Mouse (Mus musculus) midbrain, postnatal 0 days (tissue): ENCODE measurements around the gene Kcnq4. TPM values are rescaled to one million over a fixed set of nuclear protein-coding genes. Genes with fewer than 3 reads are reported as not detected.

Experiments
- ATAC-seq: fragments of 200-750 bp; cut with Nextera tagmentation; 2 replicates; pipeline ENCODE4 v1.8.0; 2017; ENCODE audit warnings: moderate number of reproducible peaks, mild to moderate bottlenecking, moderate TSS enrichment, moderate library complexity; ENCODE audit not compliant: low FRiP score
- DNase-seq: peaks from one replicate; pipeline ENCODE4 v3.0.0-alpha.2; 2015; ENCODE audit warnings: low spot score
- H3K27ac ChIP-seq: fragments of 300-500 bp; sonication (generic); 2 replicates; pipeline ENCODE4 v1.5.1; 2014; ENCODE audit warnings: low read depth, mild to moderate bottlenecking, low read length, mixed read lengths
- H3K27me3 ChIP-seq: fragments of 300-500 bp; sonication (generic); 2 replicates; pipeline ENCODE4 v1.6.1; 2014; ENCODE audit warnings: low read length, control low read depth, mixed read lengths; ENCODE audit not compliant: insufficient read depth
- H3K36me3 ChIP-seq: fragments of 300-500 bp; sonication (generic); 2 replicates; pipeline ENCODE4 v1.6.1; 2014; ENCODE audit warnings: low read length, control low read depth, mixed read lengths; ENCODE audit not compliant: insufficient read depth
- H3K4me1 ChIP-seq: fragments of 300-500 bp; sonication (generic); 2 replicates; pipeline ENCODE4 v1.6.1; 2014; ENCODE audit warnings: mild to moderate bottlenecking, control low read depth, antibody characterized with exemption, low read length, mixed read lengths; ENCODE audit not compliant: insufficient read depth
- H3K4me2 ChIP-seq: fragments of 300-500 bp; sonication (generic); 2 replicates; pipeline ENCODE4 v1.6.1; 2014; ENCODE audit warnings: low read depth, mild to moderate bottlenecking, low read length, mixed read lengths; ENCODE audit not compliant: poor library complexity, severe bottlenecking
- H3K4me3 ChIP-seq: fragments of 300-500 bp; sonication (generic); 2 replicates; pipeline ENCODE4 v1.5.1; 2014; ENCODE audit warnings: low read depth, mild to moderate bottlenecking, low read length, moderate library complexity
- H3K9ac ChIP-seq: fragments of 300-500 bp; sonication (generic); replicated peaks from 2 replicates; pipeline ENCODE4 v1.6.1; 2014; ENCODE audit warnings: mild to moderate bottlenecking, low read length, moderate library complexity, mixed read lengths; ENCODE audit not compliant: poor library complexity, severe bottlenecking
- H3K9me3 ChIP-seq: fragments of 300-500 bp; sonication (generic); 2 replicates; pipeline ENCODE4 v1.6.1; 2016; ENCODE audit warnings: low read length, control low read depth
- CTCF ChIP-seq: IDR thresholded peaks from 2 replicates; pipeline ENCODE4 v1.5.1; 2016; ENCODE audit warnings: antibody characterized with exemption, mild to moderate bottlenecking
- WGBS: fragments of 180-500 bp; shearing (Covaris S2); extraction: QIAGEN DNeasy Blood & Tissue Kit; methylation state at CpG from one replicate; pipeline ENCODE4 v1.1.7; 2014; 5-methylcytosine and 5-hydroxymethylcytosine counted together
- polyA plus RNA-seq: library from polyadenylated mRNA; unstranded; fragments of >200 nt; fragmentation: Nextera tagmentation; extraction: Ambion mirVana; gene quantifications from 2 replicates; pipeline ENCODE4 v1.2.1, GENCODE M21; 2015
- total RNA-seq: library from RNA; depleted of rRNA; stranded (reverse); fragments of >200 nt; gene quantifications from 2 replicates; pipeline ENCODE4 v1.2.3, GENCODE M21; 2014

Gene Kcnq4
- total and polyA plus RNA-seq, 2 experiments from 2014 or later, result 4.2 to 9.8 TPM

DNA sequence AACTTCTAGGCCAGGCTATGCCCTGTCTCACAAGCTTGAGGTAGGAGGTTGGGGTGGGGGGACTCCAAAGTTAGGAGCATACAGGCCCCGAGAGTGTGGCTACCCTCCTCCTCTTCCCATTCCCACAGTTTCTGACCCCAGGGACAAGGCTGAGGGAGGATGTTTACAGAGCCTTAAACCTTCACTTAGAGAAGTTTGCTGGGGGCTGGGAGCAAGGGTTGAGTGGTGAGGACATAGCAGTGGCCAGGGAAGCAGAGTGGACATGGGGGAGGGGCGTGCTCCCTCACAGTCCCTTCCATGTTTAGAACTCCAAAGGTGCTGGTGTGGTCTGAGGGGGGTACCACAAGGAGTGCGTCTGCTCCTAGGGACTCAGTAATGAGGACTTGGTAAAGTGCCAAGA lies 4.8 kb downstream of the Kcnq4 start:
- Histone ChIP-seq H3K4me3 (no peak overlapping the region), H3K27ac (no peak overlapping the region), H3K9ac (no peak overlapping the region), H3K36me3 (no peaks in the 10 kb centered on the region), H3K4me2 (no peak overlapping the region), H3K27me3 (peaks cover 9% of the 10 kb centered on the region), H3K9me3 (no peaks in the 10 kb centered on the region), H3K4me1 (no peaks in the 10 kb centered on the region)
- DNase-seq (no peak), ATAC-seq (no peak)
- no peak for TF ChIP-seq CTCF
- 76% methylated on average over 3 of the region's 3 CpGs for WGBS

DNA sequence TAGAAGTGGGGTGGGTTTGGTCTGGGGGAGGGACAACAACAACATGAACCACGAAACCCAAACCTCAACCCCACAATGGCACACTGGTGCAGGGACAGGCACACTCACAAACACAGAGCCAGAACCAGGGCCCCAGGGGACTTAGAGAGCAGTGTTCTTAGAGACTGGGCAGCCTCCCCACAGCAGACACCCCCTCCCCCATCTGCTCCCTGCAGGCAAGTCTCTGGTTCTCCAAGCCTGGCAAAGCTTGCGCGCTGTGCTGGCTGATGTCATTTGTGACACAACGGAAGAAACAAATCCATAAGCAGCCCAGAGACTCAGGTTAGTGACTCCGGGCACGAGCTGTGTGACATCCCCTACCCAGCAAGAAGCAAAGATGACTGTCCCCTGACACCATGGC lies 7.1 kb downstream of the Kcnq4 start:
- Histone ChIP-seq H3K9me3 (no peaks in the 10 kb centered on the region), H3K4me2 (no peak overlapping the region), H3K4me1 (no peaks in the 10 kb centered on the region), H3K4me3 (no peak overlapping the region), H3K27me3 (0 out of 2 replicates have a peak, but pooled peaks cover 3% of the 10 kb centered on the region), H3K9ac (no peak overlapping the region), H3K36me3 (no peaks in the 10 kb centered on the region), H3K27ac (no peak overlapping the region)
- no peak for TF ChIP-seq CTCF
- ATAC-seq (no peak), DNase-seq (peak; percentile 36)
- WGBS, result 67% methylated on average over 6 of the region's 6 CpGs

DNA sequence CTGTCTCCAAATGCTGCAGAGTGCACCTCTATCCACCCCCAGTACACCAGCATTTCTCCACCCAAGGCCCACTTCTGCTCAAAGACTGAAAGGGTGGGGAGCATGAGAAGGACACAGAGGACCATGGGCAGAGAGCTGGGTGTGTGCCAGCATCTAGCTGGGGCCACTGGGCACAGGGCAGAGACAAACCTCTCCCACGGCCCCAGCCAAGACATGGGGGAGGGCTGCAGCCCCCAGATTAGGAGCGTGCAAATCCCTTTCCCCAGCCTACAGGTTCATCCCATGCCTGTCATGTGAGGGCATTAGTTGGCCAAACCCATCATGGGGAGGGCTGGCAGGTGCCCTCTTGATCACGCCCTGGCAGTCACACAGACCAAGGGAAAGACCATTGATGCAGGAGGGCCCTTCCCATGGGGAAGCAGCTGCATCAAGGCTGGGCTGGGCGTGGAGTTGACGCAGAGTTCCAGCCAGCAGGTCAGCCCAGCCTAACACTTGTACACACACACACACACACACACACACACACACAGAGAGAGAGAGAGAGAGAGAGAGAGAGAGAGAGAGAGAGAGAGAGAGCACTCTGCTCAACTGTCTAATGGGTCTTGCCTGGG lies 14.3 kb downstream of the Kcnq4 start:
- ATAC-seq (peak; percentile 53), DNase-seq (peak; percentile 26)
- no peak for TF ChIP-seq CTCF
- H3K9ac ChIP-seq, result no peak overlapping the region
- peaks cover 12% of the 10 kb centered on the region; the same call in 1 of the 2 replicates for H3K27me3 ChIP-seq
- no peak overlapping the region for H3K27ac ChIP-seq
- H3K9me3 ChIP-seq, result no peaks in the 10 kb centered on the region
- H3K4me3 ChIP-seq, result no peak overlapping the region
- H3K4me2 ChIP-seq, result no peak overlapping the region
- H3K36me3 ChIP-seq, result no peaks in the 10 kb centered on the region
- H3K4me1 ChIP-seq, result no peaks in the 10 kb centered on the region
- WGBS, result 53% methylated on average over 5 of the region's 5 CpGs

DNA sequence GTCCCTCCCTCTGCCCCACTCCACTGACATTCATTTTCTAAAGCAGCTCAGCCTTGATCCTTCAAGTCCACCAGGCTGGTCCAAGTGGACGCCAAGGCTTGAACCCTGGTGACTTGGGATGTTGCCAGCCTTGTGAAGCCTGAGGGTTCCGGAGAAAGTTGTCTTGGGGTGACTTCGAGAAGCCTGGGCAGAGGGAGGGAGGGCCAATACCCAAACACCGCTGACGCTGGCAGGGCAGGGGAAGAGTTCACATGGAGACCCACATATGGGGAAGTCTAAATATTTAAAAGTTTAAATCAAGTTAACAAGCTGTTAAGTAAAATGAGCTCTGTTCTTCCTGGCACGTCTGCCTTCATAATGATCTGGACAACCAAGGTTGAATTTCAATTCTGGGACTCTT lies 15.7 kb downstream of the Kcnq4 start:
- H3K4me1 ChIP-seq, result no peaks in the 10 kb centered on the region
- no peaks in the 10 kb centered on the region for H3K9me3 ChIP-seq
- H3K36me3 ChIP-seq, result no peaks in the 10 kb centered on the region
- H3K9ac ChIP-seq, result no peak overlapping the region
- TF ChIP-seq CTCF, result no peak
- no peak for ATAC-seq
- H3K27me3 ChIP-seq, result peaks cover 12% of the 10 kb centered on the region; the same call in 1 of the 2 replicates
- H3K4me2 ChIP-seq, result no peak overlapping the region
- WGBS, result 90% methylated on average over 6 of the region's 6 CpGs
- H3K27ac ChIP-seq, result no peak overlapping the region
- H3K4me3 ChIP-seq, result no peak overlapping the region
- no peak for DNase-seq

DNA sequence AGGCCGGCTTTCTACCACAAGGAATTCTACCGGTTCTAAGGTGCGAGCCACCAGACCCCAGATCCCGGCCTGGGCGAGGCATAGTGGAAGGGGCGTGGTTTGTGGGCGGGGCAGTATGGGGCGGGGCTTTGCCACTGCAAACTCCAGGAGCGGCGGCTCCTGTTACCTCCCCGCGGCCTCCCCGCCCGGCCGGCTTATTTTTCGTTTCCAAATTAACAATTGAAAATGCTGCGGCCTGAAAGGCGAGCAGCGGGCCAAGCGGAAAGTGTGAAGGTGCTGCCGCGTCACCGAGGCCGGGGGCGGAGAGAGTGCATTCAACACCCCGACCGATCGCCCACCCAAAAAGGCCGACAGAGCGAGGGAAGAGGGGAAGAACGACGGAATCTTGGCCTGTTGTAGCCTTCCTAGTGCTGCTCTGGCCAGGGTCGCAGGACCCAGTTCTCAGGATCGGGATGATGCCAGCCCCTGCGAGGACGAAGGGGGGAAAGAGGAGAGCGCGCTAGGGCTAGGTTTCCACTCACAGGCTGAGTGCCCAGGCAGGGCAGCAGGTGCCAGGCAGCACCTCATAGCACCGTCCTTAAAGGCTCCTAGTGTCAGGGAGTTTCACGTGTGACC lies 17.3 kb downstream of the Kcnq4 start:
- Histone ChIP-seq H3K9me3 (no peaks in the 10 kb centered on the region), H3K4me1 (no peaks in the 10 kb centered on the region), H3K27ac (no peak overlapping the region), H3K4me3 (peak overlapping the region; percentile 45), H3K27me3 (peaks cover 12% of the 10 kb centered on the region; the same call in 1 of the 2 replicates), H3K36me3 (no peaks in the 10 kb centered on the region), H3K9ac (peak overlapping the region; percentile 44), H3K4me2 (peak overlapping the region; percentile 84)
- no peak for TF ChIP-seq CTCF
- 2% methylated on average over 40 of the region's 40 CpGs for WGBS
- ATAC-seq (peak; percentile 36; the same call in 1 of the 2 replicates), DNase-seq (peak; percentile 44)

DNA sequence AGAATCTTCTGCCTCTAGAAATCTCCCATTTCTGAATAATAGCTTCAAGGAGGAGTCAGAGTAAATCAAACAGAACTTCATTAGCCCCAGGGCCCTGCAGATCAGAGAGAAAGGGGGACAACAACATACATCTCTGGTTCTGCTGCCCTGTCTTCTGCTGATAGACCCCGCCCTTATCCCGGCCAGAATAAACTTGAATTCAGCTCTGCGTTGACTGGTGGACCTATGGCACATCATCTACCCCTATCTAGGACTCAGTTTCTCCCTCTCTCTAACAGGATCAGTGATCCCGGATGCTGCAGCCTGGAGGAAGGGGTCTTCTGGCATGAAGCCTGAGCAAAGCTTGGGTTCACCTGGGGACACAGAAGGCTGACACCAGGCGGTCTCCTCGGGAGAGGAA lies 17.8 kb downstream of the Kcnq4 start:
- 0 out of 2 replicates have a peak, but pooled peaks have one; percentile 1 for ATAC-seq
- WGBS, result 26% methylated on average over 6 of the region's 6 CpGs
- H3K27me3 ChIP-seq, result peaks cover 12% of the 10 kb centered on the region; the same call in 1 of the 2 replicates

More for the DNA sequence above, 17.8 kb downstream of the Kcnq4 start:
- Histone ChIP-seq H3K9me3 (no peaks in the 10 kb centered on the region), H3K9ac (peak overlapping the region; percentile 44), H3K36me3 (no peaks in the 10 kb centered on the region), H3K4me2 (peak overlapping the region; percentile 84), H3K4me3 (peak overlapping the region; percentile 45), H3K4me1 (no peaks in the 10 kb centered on the region), H3K27ac (no peak overlapping the region)
- DNase-seq, result no peak
- TF ChIP-seq CTCF, result no peak
